8 mouse cellular contexts compared by ENCODE assay signal in genomic region chr5:117516597-117516996, GRCm38 (mm10).
A peak's percentile ranks its signal among the peaks of the same experiment; 100 is the strongest.
DNase-seq lines count a peak whose midpoint lies in the region; ATAC-seq and TF ChIP-seq lines count a peak whose summit lies in the region.

No protein-coding gene starts in this region.

- no peaks in the 10 kb centered on the region for H3K9me3 ChIP-seq in liver, embryonic 11.5 days (ENCODE audit: control insufficient read depth, low read length)
- no peaks in the 10 kb centered on the region for H3K9me3 ChIP-seq in liver, postnatal 0 days (ENCODE audit: low read length)

- no peak overlapping the region for H3K9ac ChIP-seq in liver, embryonic 11.5 days (ENCODE audit: low read depth, low read length)
- H3K9ac ChIP-seq in liver, postnatal 0 days (replicated peaks), result no peak overlapping the region

- H3K4me2 ChIP-seq in liver, embryonic 11.5 days, result no peak overlapping the region
- no peak overlapping the region for H3K4me2 ChIP-seq in liver, postnatal 0 days (ENCODE audit: low read depth, low read length)

- no peak for ATAC-seq in liver, embryonic 11.5 days (replicated peaks; ENCODE audit: low FRiP score)
- ATAC-seq in liver, postnatal 0 days, result no peak
- ATAC-seq in erythroblast, adult 5-6 weeks (replicated peaks; ENCODE audit: low FRiP score, poor library complexity, severe bottlenecking), result no peak

- peak; percentile 58 for DNase-seq in liver
- DNase-seq in liver, embryonic 11.5 days (ENCODE audit: low spot score), result no peak
- peak; percentile 52 for DNase-seq in T-cell, adult 2 months (ENCODE audit: low spot score)
- DNase-seq in cerebellum, postnatal 25 days, result peak; percentile 86 to 90
- DNase-seq in hindlimb bud, embryonic 11.5 days (ENCODE audit: extremely low spot score, low read depth, low spot score), result peak; percentile 49
- peak; percentile 69 for DNase-seq in liver, postnatal 0 days
- peak; percentile 76 to 78 for DNase-seq in right cerebral cortex, adult 2 months (ENCODE audit: low spot score in 2 of 2)

- H3K4me3 ChIP-seq in liver, embryonic 11.5 days (ENCODE audit: low read depth, low read length), result no peak overlapping the region
- H3K4me3 ChIP-seq in liver, postnatal 0 days (ENCODE audit: low read depth, low read length), result no peak overlapping the region

- no peak for TF ChIP-seq EP300 in liver, postnatal 0 days (IDR thresholded peaks at IDR 0.05; ENCODE audit: low read depth)

- TF ChIP-seq CTCF in liver, postnatal 0 days (IDR thresholded peaks at IDR 0.05; ENCODE audit: low read depth), result peak; percentile 90

- H3K36me3 ChIP-seq in liver, embryonic 11.5 days (ENCODE audit: control insufficient read depth, insufficient read depth, low read length), result no peaks in the 10 kb centered on the region
- no peaks in the 10 kb centered on the region for H3K36me3 ChIP-seq in liver, postnatal 0 days (replicated peaks; ENCODE audit: insufficient read depth, low read length)

- no peak overlapping the region for H3K27ac ChIP-seq in liver, embryonic 11.5 days (ENCODE audit: low read depth, low read length)
- H3K27ac ChIP-seq in liver, postnatal 0 days (ENCODE audit: low read depth), result no peak overlapping the region

- H3K27me3 ChIP-seq in liver, embryonic 11.5 days (replicated peaks; ENCODE audit: control insufficient read depth, insufficient read depth, low read length), result no peaks in the 10 kb centered on the region
- no peaks in the 10 kb centered on the region for H3K27me3 ChIP-seq in liver, postnatal 0 days (ENCODE audit: insufficient read depth, low read length)

- 5% methylated on average over 8 of the region's 8 CpGs for WGBS in liver, embryonic 11.5 days
- WGBS in liver, postnatal 0 days (ENCODE audit: insufficient replicate concordance), result 3% methylated on average over 8 of the region's 8 CpGs

- H3K4me1 ChIP-seq in liver, embryonic 11.5 days (replicated peaks; ENCODE audit: control insufficient read depth, insufficient read depth, low read length), result no peaks in the 10 kb centered on the region
- H3K4me1 ChIP-seq in liver, postnatal 0 days (ENCODE audit: insufficient read depth), result no peaks in the 10 kb centered on the region
